Mouse (Mus musculus) spleen, adult 12 weeks (tissue): ENCODE data around the gene Lhfp.
"Not testable (repeated sequence)": the region's sequence is repeated elsewhere in the genome, so short reads cannot be mapped to it uniquely, and the experiment has no call there.

Experiments used
- DNase-seq: peaks from one replicate; pipeline ENCODE4 v3.0.0; 2022; ENCODE audit warnings: low spot score

The Lhfp gene

GRCm38 (mm10) chr3:53214386-53214785 lies 173.1 kb downstream of the Lhfp start:
- no peak for DNase-seq

DNA sequence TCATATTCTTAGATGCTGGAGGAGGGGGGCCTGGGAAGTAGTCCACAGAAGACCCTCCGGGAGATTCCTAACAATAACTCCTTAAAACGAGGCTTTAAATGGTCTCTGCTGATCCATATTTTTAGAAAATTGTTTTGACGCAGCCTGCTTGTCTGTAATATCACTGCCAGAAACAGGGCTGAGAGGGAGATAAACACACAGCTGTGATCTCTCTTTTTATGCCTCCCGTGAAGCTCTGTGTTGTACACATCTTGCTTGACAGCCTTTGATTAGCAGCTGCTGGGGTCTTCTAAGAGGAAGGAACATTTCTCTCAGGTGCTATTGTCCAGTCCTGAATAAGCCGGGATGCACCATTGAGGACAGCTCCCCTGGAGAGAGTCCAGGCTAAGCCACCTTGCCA lies 176.4 kb downstream of the Lhfp start:
- no peak for DNase-seq

- DNase-seq = no peak
These were observed 180.4 kb downstream of the Lhfp start for GRCm38 (mm10) chr3:53221531-53222272.

GRCm38 (mm10) chr3:53224141-53224540 lies 182.8 kb downstream of the Lhfp start:
- no peak for DNase-seq

GRCm38 (mm10) chr3:53225774-53226173 lies 184.4 kb downstream of the Lhfp start:
- no peak for DNase-seq

GRCm38 (mm10) chr3:53226223-53226622 lies 184.9 kb downstream of the Lhfp start:
- no peak for DNase-seq

GRCm38 (mm10) chr3:53227866-53228265 lies 186.5 kb downstream of the Lhfp start:
- no peak for DNase-seq

- no peak for DNase-seq
These were observed 189.2 kb downstream of the Lhfp start for GRCm38 (mm10) chr3:53230562-53230961.

GRCm38 (mm10) chr3:53231112-53231511 lies 189.8 kb downstream of the Lhfp start:
- DNase-seq = no peak

- DNase-seq = not testable (repeated sequence)
These were observed 191.1 kb downstream of the Lhfp start for GRCm38 (mm10) chr3:53232411-53232810.

GRCm38 (mm10) chr3:53234689-53235088 lies 193.4 kb downstream of the Lhfp start:
- no peak for DNase-seq

DNA sequence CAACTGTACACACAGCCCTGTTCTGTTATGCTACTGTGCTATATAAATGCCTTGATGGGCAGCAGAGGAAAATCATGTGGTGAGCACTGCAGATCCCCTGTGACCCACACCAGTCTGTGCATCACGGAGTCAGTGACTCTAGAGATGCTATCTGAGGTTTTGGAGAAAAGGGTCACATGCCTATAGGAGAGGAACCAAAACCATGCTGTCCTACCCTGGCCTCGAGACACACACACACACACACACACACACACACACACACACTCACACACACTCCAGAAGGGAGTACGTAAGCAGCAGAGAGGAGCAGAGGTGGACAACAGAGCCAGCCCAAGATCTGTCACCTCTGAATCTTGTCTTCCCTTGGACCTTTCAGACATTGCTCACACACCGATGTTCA lies 195.1 kb downstream of the Lhfp start:
- no peak for DNase-seq

DNA sequence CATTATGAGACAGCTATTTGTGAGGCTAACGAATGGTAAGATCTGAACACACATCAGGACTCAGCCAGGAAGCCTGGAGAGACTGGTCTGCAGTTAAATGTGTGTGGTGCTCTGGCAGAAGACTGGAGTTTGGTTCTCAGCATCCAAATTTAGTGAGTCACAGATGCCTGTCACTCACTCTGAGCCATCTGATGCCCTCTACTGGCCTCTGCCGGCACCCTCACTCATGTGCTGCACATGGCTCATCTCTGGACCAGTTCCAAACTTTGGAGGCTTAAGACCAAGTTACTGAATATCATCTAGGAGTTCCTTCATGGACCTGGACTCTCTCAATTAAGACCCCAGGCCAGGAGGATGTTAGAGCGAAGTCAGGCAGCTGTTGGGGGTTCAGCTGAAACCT lies 198.8 kb downstream of the Lhfp start:
- DNase-seq = no peak

DNA sequence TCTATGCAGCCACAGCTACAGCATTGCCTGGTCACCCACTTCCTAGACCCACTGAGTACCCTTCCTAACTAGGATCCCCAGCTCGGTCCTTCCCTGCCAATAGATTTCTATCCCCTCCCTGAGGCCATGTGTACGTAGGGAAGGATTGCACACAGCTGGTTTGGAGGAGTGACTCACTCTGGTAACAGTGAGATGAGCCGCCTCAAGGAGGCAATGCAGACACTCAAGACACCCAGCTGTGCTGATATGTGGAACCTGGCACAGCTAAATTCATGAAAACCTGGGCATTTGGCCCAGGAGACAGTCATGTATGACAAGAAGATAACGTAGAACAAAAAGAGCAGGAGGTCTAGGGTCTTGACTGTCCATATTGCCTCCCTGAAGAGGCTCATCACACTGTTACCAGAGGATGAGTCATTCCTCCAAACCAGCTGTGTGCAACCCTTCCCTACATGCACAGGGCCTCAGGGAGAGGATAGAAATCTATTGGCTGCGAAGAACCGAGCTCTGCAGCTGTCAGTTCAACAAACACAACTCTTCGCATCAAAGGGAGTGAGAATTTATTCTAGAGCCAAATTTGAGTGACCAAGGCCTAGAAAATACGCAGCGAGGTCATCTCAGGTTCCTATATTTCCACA lies 204.4 kb downstream of the Lhfp start:
- DNase-seq = no peak

DNA sequence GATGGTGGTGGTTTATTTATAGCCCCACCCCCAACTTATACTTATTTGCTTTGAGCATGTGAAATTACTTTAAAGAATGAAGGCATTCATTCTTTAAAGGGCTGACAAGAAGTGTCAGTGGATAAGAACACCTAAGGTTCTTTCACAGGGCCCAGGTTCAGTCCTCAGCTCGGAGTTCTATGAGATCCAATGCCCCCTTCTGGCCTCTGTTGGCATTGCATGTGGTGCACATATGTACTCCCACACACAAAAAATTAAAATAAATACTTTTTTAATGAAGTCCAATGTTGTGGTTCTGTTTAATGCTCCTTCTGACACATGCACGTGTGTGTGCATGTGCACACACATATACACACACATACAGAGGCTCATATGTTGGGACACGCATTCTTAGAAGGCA lies 205.8 kb downstream of the Lhfp start:
- no peak for DNase-seq

- no peak for DNase-seq
These were observed 207.0 kb downstream of the Lhfp start for GRCm38 (mm10) chr3:53248158-53248874.

GRCm38 (mm10) chr3:53252556-53252955 lies 211.2 kb downstream of the Lhfp start:
- DNase-seq = no peak

GRCm38 (mm10) chr3:53253223-53253832 lies 212.0 kb downstream of the Lhfp start:
- DNase-seq = no peak

- no peak for DNase-seq
These were observed 217.4 kb downstream of the Lhfp start for GRCm38 (mm10) chr3:53258657-53259158.

DNA sequence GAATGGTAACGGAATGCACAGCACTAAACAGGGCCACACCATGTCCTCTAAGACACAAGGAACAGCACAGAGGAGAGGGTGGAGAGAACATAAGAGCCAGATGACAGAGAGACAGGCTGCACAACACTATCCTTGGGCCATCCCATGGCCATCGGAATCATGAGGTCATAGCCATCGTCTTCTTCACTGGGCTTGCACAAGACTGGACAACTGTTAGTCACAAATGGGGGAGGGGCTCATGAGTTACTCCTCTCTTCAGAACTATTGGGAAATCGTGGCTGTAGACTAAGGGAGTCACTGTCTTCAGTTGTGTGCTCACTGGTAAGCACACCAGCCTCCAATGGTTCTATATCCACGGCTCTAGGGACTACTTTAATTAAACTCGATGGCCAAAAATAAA lies 224.8 kb downstream of the Lhfp start:
- DNase-seq = no peak

- DNase-seq = no peak
These were observed 225.7 kb downstream of the Lhfp start for GRCm38 (mm10) chr3:53267046-53267445.

GRCm38 (mm10) chr3:53273220-53273619 lies 231.9 kb downstream of the Lhfp start:
- no peak for DNase-seq

- no peak for DNase-seq
These were observed 236.7 kb downstream of the Lhfp start for GRCm38 (mm10) chr3:53277993-53278392.
